Mouse (Mus musculus) layer of hippocampus, postnatal 10 days (tissue): ENCODE results near the gene Riok2. TPM values are rescaled to one million over a fixed set of nuclear protein-coding genes. Genes with fewer than 3 reads are reported as not detected.

Experiments
- DNase-seq, 2 experiments: peaks; one replicate each; pipeline ENCODE4 v3.0.0; 2021; ENCODE audit warnings: low spot score in 2 of 2
- total RNA-seq, 2 experiments: library from RNA; stranded (reverse); gene quantifications; 2 replicates each; pipeline ENCODE4 v1.2.3; 2021

The Riok2 gene
- total RNA-seq, 2 experiments from 2014 or later, result 19.3 to 21.0 TPM

- no peak for DNase-seq
These were observed 31.5 kb downstream of the Riok2 start for GRCm38 (mm10) chr17:17405606-17406005.

- no peak for DNase-seq
These were observed 34.0 kb downstream of the Riok2 start for GRCm38 (mm10) chr17:17408137-17408536.

GRCm38 (mm10) chr17:17408720-17409478, 34.8 kb downstream of the Riok2 start:
- DNase-seq, result no peak

- peak; percentile 37 to 50 for DNase-seq
These were observed 35.5 kb downstream of the Riok2 start for GRCm38 (mm10) chr17:17409601-17410000.

GRCm38 (mm10) chr17:17411443-17411842, 37.3 kb downstream of the Riok2 start:
- DNase-seq, result no peak

GRCm38 (mm10) chr17:17412176-17412575, 38.1 kb downstream of the Riok2 start:
- DNase-seq, result no peak

- DNase-seq, result no peak
These were observed 40.1 kb downstream of the Riok2 start for GRCm38 (mm10) chr17:17414206-17414605.

- no peak for DNase-seq
These were observed 50.6 kb downstream of the Riok2 start for GRCm38 (mm10) chr17:17424609-17425307.

GRCm38 (mm10) chr17:17425308-17425813, 51.3 kb downstream of the Riok2 start:
- DNase-seq, result no peak

- DNase-seq, result no peak
These were observed 51.8 kb downstream of the Riok2 start for GRCm38 (mm10) chr17:17425906-17426305.

- no peak for DNase-seq
These were observed 54.8 kb downstream of the Riok2 start for GRCm38 (mm10) chr17:17428888-17429287.

- DNase-seq, result no peak
These were observed 59.6 kb downstream of the Riok2 start for GRCm38 (mm10) chr17:17433679-17434078.

GRCm38 (mm10) chr17:17438576-17439191, 64.6 kb downstream of the Riok2 start:
- no peak for DNase-seq

- DNase-seq, result no peak
These were observed 67.9 kb downstream of the Riok2 start for GRCm38 (mm10) chr17:17441876-17442498.

GRCm38 (mm10) chr17:17444297-17444886, 70.3 kb downstream of the Riok2 start:
- DNase-seq, result no peak

Other genes with a start within 250 kb of the Riok2 start
- 10 to 100 TPM; 77.0 to 78.5 TPM for gene Lix1, start 28.4 kb downstream of the Riok2 start, total RNA-seq